Mouse (Mus musculus) heart, embryonic 13.5 days (tissue): Measurements from ENCODE around the gene Ccdc81. TPM values are rescaled to one million over a fixed set of nuclear protein-coding genes. Genes with fewer than 3 reads are reported as not detected.

Experiments used
- ATAC-seq: fragments of 200-750 bp; cut with Nextera tagmentation; 2 replicates; pipeline ENCODE4 v1.8.0; 2017; ENCODE audit warnings: moderate TSS enrichment; ENCODE audit not compliant: insufficient number of reproducible peaks, low FRiP score, low TSS enrichment; ENCODE audit errors: extremely low read depth
- H3K27ac ChIP-seq: fragments of 300-500 bp; sonication (generic); replicated peaks from 2 replicates; pipeline ENCODE4 v1.5.1; 2015; ENCODE audit warnings: moderate library complexity, mild to moderate bottlenecking, inconsistent platforms
- H3K27me3 ChIP-seq: fragments of 300-500 bp; sonication (generic); replicated peaks from 2 replicates; pipeline ENCODE4 v1.6.1; 2015; ENCODE audit warnings: mild to moderate bottlenecking, inconsistent platforms
- H3K36me3 ChIP-seq: fragments of 300-500 bp; sonication (generic); 2 replicates; pipeline ENCODE4 v1.6.1; 2015; ENCODE audit warnings: mild to moderate bottlenecking, inconsistent platforms
- H3K4me1 ChIP-seq: fragments of 300-500 bp; sonication (generic); 2 replicates; pipeline ENCODE4 v1.6.1; 2015; ENCODE audit warnings: inconsistent platforms
- H3K4me2 ChIP-seq: fragments of 300-500 bp; sonication (generic); 2 replicates; pipeline ENCODE4 v1.6.1; 2015; ENCODE audit warnings: inconsistent platforms, mild to moderate bottlenecking, moderate library complexity
- H3K4me3 ChIP-seq: fragments of 300-500 bp; sonication (generic); 2 replicates; pipeline ENCODE4 v1.5.1; 2015; ENCODE audit warnings: moderate library complexity, mild to moderate bottlenecking, inconsistent platforms
- H3K9ac ChIP-seq: fragments of 300-500 bp; sonication (generic); 2 replicates; pipeline ENCODE4 v1.6.1; 2015; ENCODE audit warnings: inconsistent platforms, mild to moderate bottlenecking, moderate library complexity
- H3K9me3 ChIP-seq: fragments of 300-500 bp; sonication (generic); 2 replicates; pipeline ENCODE4 v1.6.1; 2016; ENCODE audit warnings: inconsistent platforms
- WGBS: fragments of 180-500 bp; shearing (Covaris S2); methylation state at CpG from one replicate; pipeline ENCODE4 v1.1.7; 2015; ENCODE audit warnings: mixed read lengths; 5-methylcytosine and 5-hydroxymethylcytosine counted together
- polyA plus RNA-seq: library from polyadenylated mRNA; unstranded; fragments of >200 nt; fragmentation: Nextera tagmentation; extraction: Ambion mirVana; gene quantifications from 2 replicates; pipeline ENCODE4 v1.2.1, GENCODE M21; 2015

Ccdc81 gene
- polyA plus RNA-seq, 1 experiment from 2014 or later, result not detected

DNA sequence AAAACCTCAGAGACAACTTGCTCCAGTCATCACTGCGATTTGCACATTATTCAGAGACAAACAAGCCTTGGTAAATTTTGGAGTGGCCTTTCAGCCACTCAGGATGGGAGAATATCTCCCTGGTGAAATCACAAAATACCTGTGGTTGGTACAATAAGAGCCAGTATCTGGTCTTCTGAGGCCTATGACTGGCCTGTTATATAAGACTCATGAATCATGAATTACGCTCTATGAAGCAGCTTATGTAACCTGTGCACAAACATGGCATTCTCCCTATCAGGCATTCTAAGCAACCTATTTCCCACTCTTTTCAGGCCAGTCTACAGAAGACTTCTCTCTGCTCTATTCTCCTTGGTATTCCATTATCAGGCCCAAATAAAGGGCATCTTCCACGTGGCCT, 8.9 kb upstream of the Ccdc81 start:
- H3K4me3 ChIP-seq, result no peak overlapping the region
- no peak for ATAC-seq
- H3K36me3 ChIP-seq, result peaks cover 26% of the 10 kb centered on the region
- no peaks in the 10 kb centered on the region for H3K9me3 ChIP-seq
- H3K4me2 ChIP-seq, result no peak overlapping the region
- WGBS, result 82% methylated on average over 3 of the region's 3 CpGs
- H3K27ac ChIP-seq, result no peak overlapping the region
- H3K27me3 ChIP-seq, result no peaks in the 10 kb centered on the region
- H3K9ac ChIP-seq, result no peak overlapping the region
- H3K4me1 ChIP-seq, result no peaks in the 10 kb centered on the region

DNA sequence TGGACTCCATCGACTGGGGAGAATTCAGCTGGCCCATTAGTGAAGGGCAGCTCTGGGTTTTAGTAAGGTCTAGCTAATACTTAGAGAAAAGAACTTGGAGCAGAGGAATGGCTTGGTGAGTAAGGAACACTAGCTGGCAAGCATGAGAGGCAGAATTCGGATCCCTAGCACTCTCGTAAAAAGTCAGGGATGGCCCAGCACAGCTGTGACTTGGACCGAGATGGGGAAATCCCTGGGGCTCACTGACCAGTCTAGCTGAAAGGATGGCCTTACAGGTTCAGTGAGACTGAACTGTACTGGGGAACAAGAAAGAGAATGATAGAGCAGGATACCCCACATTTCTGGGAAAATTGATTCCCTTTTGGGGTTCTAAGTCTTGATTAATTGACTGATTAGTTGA, 6.3 kb upstream of the Ccdc81 start:
- Histone ChIP-seq H3K4me1 (no peaks in the 10 kb centered on the region), H3K4me3 (no peak overlapping the region), H3K27ac (no peak overlapping the region), H3K9me3 (no peaks in the 10 kb centered on the region), H3K4me2 (no peak overlapping the region), H3K27me3 (no peaks in the 10 kb centered on the region), H3K9ac (no peak overlapping the region), H3K36me3 (peaks cover 3% of the 10 kb centered on the region; the same call in 1 of the 2 replicates)
- no peak for ATAC-seq
- WGBS, result 62% methylated on average over 4 of the region's 4 CpGs

DNA sequence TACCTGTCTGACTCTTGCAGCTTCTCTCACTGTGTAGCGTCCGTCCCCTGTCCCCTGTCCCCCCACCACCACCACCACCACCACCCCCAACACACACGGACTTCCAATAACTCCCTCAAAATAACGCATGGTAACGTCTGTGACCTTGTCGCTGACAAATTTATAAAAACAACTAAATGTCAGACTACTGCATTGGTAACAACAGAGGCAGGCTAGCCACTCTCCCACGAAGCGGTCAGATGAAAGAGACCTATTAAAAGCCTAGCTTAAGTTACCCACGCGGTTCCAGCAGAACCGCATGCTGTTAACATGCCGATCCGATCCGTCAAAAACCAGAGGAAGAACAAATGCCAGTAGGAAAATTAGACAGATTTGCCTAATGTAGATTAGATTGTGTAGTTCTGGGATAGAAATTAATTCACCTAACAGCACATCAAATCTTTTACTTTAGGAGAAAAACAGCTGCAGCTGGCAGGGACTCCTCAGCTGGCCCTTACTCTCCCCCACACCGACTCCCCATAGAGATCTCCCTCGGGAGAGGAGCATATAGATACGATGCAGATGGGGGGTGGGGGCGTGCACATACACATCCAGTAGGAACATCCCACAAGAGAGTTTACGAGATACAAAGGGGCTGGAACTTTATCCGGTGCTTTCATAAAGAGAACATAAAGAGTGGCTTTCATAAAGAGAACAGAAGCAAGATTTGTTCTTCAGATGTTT, 5.6 kb upstream of the Ccdc81 start:
- no peak for ATAC-seq
- H3K4me2 ChIP-seq, result no peak overlapping the region
- no peak overlapping the region for H3K4me3 ChIP-seq
- no peaks in the 10 kb centered on the region for H3K4me1 ChIP-seq
- 64% methylated on average over 20 of the region's 20 CpGs for WGBS
- no peaks in the 10 kb centered on the region for H3K36me3 ChIP-seq
- no peak overlapping the region for H3K9ac ChIP-seq
- H3K9me3 ChIP-seq, result no peaks in the 10 kb centered on the region
- H3K27ac ChIP-seq, result no peak overlapping the region
- no peaks in the 10 kb centered on the region for H3K27me3 ChIP-seq

DNA sequence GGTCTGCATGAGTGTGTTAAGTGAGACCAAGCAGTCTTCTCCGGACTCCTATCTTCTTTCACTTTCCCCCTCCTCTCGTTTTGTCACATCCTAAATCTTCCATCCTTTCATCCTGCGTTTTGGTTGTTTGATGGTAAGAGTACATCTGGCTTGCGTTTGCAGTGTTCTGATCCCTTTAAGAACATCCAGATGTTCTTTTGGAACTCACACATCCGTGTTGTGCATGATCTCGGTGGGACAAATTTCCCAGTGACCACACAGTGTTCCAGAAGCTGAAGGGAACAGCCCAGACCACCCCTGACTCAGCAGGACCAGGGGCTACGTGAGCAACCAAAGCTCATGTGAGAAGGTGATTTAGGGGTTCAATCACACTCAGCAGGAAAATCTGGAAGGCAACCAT, 5.0 kb upstream of the Ccdc81 start:
- ATAC-seq, result no peak
- peaks cover 6% of the 10 kb centered on the region; the same call in 1 of the 2 replicates for H3K4me1 ChIP-seq
- WGBS, result 55% methylated on average over 7 of the region's 7 CpGs
- H3K9me3 ChIP-seq, result no peaks in the 10 kb centered on the region
- no peak overlapping the region for H3K9ac ChIP-seq
- no peaks in the 10 kb centered on the region for H3K36me3 ChIP-seq
- H3K27ac ChIP-seq, result no peak overlapping the region
- H3K4me2 ChIP-seq, result no peak overlapping the region
- H3K27me3 ChIP-seq, result no peaks in the 10 kb centered on the region
- H3K4me3 ChIP-seq, result no peak overlapping the region

DNA sequence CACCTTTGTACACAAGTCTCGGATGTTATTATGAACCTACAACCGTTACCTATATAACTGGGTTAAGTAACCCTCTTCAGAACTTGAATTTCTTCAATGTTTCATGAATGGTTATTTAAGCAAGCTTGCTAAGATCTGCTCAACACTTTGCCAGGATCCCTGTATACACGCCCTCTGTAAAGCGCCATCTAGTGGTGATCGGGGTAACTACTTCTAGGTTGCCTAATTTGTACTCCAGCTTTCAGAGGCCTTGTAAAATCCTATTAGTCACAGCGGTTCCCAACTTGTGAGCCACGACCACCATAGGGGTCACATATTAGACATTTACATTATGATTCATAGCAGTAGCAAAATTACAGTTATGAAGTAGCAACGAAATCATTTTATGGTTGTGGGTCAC, 4.5 kb upstream of the Ccdc81 start:
- H3K27me3 ChIP-seq, result no peaks in the 10 kb centered on the region
- no peak overlapping the region for H3K4me2 ChIP-seq
- ATAC-seq, result no peak
- H3K9me3 ChIP-seq, result no peaks in the 10 kb centered on the region
- no peak overlapping the region for H3K27ac ChIP-seq
- H3K4me1 ChIP-seq, result peaks cover 8% of the 10 kb centered on the region; the same call in 1 of the 2 replicates
- H3K9ac ChIP-seq, result no peak overlapping the region
- no peaks in the 10 kb centered on the region for H3K36me3 ChIP-seq
- no peak overlapping the region for H3K4me3 ChIP-seq
- 15% methylated on average over 8 of the region's 8 CpGs for WGBS

DNA sequence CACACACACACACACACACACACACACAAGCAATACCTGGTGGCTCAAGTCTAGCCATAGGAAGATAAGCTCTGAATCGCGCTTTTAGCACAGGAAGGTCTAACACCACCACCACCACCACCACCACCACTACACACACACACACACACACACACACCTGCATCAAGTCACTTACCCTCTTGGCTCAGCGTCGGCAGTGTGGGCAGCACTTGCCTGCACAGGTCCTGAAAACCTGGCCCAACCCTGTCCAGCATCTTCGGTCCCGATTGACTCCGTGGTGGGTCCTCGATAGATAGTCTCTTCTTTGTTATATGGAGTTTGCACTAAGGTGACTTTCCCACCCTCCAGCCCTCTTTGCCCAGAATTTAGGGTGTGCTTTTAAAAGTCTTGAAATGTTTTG, 422 bp downstream of the Ccdc81 start:
- ATAC-seq, result no peak
- Histone ChIP-seq H3K4me3 (no peak overlapping the region), H3K27me3 (no peaks in the 10 kb centered on the region), H3K4me1 (peaks cover 8% of the 10 kb centered on the region; the same call in 1 of the 2 replicates), H3K27ac (no peak overlapping the region), H3K36me3 (no peaks in the 10 kb centered on the region), H3K4me2 (peak overlapping the region; percentile 54), H3K9ac (no peak overlapping the region), H3K9me3 (no peaks in the 10 kb centered on the region)
- 75% methylated on average over 8 of the region's 8 CpGs for WGBS

DNA sequence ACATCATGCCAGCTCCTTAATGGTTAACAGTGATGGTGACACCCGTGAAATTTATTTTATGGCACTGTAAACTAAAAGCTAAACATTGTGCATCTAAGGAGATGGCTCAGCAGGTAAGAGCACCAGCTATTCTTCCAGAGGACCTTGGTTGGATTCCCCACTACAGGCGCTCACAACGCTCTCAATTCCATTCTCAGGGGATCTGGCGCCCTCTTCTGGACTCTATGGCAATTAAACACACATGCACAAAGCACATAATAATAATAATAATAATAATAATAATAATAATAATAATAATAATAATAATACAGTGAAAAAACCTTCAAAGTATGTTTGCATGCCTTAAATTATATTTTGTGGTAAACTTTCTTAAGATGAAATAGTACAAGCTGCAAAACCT, 11.6 kb downstream of the Ccdc81 start:
- H3K9me3 ChIP-seq, result no peaks in the 10 kb centered on the region
- H3K27me3 ChIP-seq, result no peaks in the 10 kb centered on the region

DNA sequence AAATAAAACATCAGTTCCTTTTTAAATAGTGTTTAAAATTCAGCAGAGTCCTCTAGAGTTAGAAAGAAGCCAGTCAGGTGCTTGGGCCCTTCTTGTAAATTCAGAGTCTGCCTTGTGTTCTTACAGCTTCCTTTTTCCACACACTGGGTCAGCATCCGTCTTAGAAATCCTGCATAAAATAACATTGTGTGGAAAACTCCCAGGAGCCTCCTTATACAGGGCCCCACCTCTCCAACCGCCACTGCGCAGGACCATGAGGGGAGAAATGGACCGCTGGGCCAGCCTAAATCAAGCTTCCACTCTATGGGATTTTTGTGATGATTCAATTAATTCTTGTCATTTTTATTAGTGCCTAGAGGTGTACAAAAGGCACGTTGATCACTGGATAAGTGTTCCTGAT, 12.0 kb downstream of the Ccdc81 start:
- WGBS, result 81% methylated on average over 5 of the region's 5 CpGs
- Histone ChIP-seq H3K4me2 (no peak overlapping the region), H3K4me3 (no peak overlapping the region)

More for the DNA sequence above, 11.6 kb downstream of the Ccdc81 start:
- Histone ChIP-seq H3K4me2 (no peak overlapping the region), H3K4me1 (no peaks in the 10 kb centered on the region; the same call in 1 of the 2 replicates), H3K36me3 (no peaks in the 10 kb centered on the region), H3K4me3 (no peak overlapping the region), H3K9ac (no peak overlapping the region), H3K27ac (no peak overlapping the region)
- no peak for ATAC-seq
- 25% methylated on average over 4 of the region's 4 CpGs for WGBS

DNA sequence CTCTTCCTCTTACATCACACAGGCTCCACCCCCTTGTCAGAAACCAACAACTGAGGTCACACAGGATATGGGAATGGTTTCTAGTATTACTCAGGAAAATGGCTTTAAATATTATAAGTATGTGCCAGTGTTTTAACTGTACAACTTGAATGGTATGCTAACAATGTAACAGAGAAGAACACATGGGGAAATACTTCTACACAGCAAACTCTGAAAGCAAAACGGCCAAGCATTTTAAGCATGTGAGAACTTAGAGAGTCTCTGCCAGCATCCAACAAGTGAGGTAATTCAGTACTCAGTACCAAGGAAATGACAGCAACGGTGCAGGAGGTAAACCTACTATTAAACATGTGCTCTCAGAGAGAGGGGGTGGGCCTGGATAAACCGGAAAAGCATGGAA, 18.9 kb downstream of the Ccdc81 start:
- H3K4me1 ChIP-seq, result no peaks in the 10 kb centered on the region
- H3K36me3 ChIP-seq, result no peaks in the 10 kb centered on the region
- no peak overlapping the region for H3K4me3 ChIP-seq
- H3K9ac ChIP-seq, result no peak overlapping the region
- H3K9me3 ChIP-seq, result no peaks in the 10 kb centered on the region
- no peaks in the 10 kb centered on the region for H3K27me3 ChIP-seq
- 49% methylated on average over 3 of the region's 3 CpGs for WGBS
- H3K27ac ChIP-seq, result no peak overlapping the region
- H3K4me2 ChIP-seq, result no peak overlapping the region
- ATAC-seq, result no peak

More for the DNA sequence above, 12.0 kb downstream of the Ccdc81 start:
- no peak overlapping the region for H3K9ac ChIP-seq
- H3K36me3 ChIP-seq, result no peaks in the 10 kb centered on the region
- no peaks in the 10 kb centered on the region for H3K27me3 ChIP-seq
- ATAC-seq, result no peak
- H3K9me3 ChIP-seq, result no peaks in the 10 kb centered on the region
- H3K4me1 ChIP-seq, result no peaks in the 10 kb centered on the region; the same call in 1 of the 2 replicates
- no peak overlapping the region for H3K27ac ChIP-seq

DNA sequence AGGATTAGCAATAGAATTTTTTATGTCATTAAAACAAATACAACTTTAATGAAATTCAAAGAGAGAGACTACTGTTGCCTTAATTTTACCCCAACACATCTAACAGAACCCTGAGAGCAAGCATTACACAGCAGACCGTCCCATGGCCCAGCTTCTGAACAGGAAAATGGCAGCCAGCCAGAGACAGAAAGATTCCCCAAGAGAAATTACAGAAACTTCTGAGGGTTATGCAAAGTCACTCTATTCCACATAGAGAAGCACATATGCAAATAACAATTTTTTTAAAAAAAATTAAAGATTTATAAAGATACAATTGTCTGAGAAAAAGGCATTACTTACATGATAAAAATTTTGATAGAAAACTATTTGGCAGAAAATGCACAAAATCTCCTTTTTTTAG, 23.7 kb downstream of the Ccdc81 start:
- H3K27me3 ChIP-seq, result no peaks in the 10 kb centered on the region
- H3K4me1 ChIP-seq, result no peaks in the 10 kb centered on the region
- no peaks in the 10 kb centered on the region for H3K36me3 ChIP-seq
- H3K27ac ChIP-seq, result no peak overlapping the region
- no peak overlapping the region for H3K4me3 ChIP-seq
- no peaks in the 10 kb centered on the region for H3K9me3 ChIP-seq
- no peak overlapping the region for H3K9ac ChIP-seq
- H3K4me2 ChIP-seq, result no peak overlapping the region
- no peak for ATAC-seq
- WGBS, result 58% methylated on average over 1 of the region's 1 CpGs

DNA sequence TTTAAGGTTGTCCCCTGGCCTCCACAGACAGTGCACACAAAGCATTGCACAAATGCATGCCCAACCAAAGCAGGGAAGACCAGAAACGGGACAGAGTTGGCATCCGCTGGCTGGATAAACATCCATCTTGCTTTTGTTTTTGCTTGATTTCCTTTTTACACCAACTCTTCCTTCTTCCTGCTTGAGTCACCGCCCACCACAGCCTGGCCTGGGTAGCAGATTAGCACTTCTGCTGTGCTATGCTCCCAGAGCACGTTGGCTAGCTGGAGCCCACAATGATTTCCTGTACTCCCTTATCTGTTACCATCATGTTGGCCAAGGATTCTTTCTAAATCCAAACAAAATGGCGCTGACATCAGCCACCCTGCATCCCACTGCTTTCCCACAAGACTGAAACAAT, 36.2 kb downstream of the Ccdc81 start:
- Histone ChIP-seq H3K4me3 (no peak overlapping the region), H3K9ac (no peak overlapping the region), H3K27ac (no peak overlapping the region), H3K9me3 (no peaks in the 10 kb centered on the region), H3K4me1 (no peaks in the 10 kb centered on the region), H3K27me3 (no peaks in the 10 kb centered on the region), H3K4me2 (no peak overlapping the region), H3K36me3 (no peaks in the 10 kb centered on the region)
- WGBS, result 58% methylated on average over 5 of the region's 5 CpGs
- ATAC-seq, result no peak

DNA sequence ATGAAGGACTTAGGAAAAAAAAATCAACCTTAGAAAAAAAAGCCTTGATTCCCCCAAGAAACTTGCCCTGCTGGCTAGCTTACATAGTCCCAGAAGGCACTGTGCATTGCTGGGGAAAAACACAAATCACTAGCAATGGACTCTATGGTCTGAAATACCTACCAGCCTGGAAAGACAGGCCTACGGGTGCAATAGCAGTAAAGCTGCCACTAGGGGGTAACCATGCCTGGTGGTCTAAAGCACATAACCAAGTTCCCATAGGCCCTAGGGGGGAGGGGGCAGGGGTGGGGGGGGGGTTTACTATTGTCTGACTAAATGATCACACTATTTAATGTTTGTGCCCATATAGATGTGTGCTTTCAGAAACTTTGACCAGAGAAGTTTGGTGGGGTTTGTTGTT, 38.7 kb downstream of the Ccdc81 start:
- Histone ChIP-seq H3K9me3 (no peaks in the 10 kb centered on the region), H3K4me3 (no peak overlapping the region), H3K27me3 (no peaks in the 10 kb centered on the region), H3K4me1 (no peaks in the 10 kb centered on the region), H3K9ac (no peak overlapping the region), H3K27ac (no peak overlapping the region), H3K36me3 (no peaks in the 10 kb centered on the region), H3K4me2 (no peak overlapping the region)
- no peak for ATAC-seq
- WGBS, result 83% methylated on average over 1 of the region's 1 CpGs
